Mouse (Mus musculus) adrenal gland, postnatal 36 days (tissue): ENCODE data around the gene Col1a1. TPM values are rescaled to one million over a fixed set of nuclear protein-coding genes. Genes with fewer than 3 reads are reported as not detected.

ENCODE experiments used
- DNase-seq, 2 experiments: peaks; one replicate each; pipeline ENCODE4 v3.0.0; 2021; ENCODE audit warnings: mixed read lengths in 1 of 2
- long read RNA-seq, 2 experiments: library from polyadenylated mRNA; stranded (forward); transcript quantifications; one replicate each; pipeline ENCODE4 v2.0.0; 2021; ENCODE audit warnings: borderline sequencing depth in 2 of 2
- total RNA-seq, 2 experiments: library from RNA; stranded (reverse); gene quantifications; 2 replicates each; pipeline ENCODE4 v1.2.3; 2021

Col1a1 gene
- total RNA-seq, result 100 to 1,000 TPM; 111 to 222 TPM
- long read RNA-seq, experiment 1, full-length matches to known transcripts, result 56 of 97 reads
- long read RNA-seq, experiment 1, partial matches to known transcripts, result 36 of 97 reads
- long read RNA-seq, experiment 1, other reads (novel, unspliced or antisense), result 5 of 97 reads
- long read RNA-seq, experiment 2, full-length matches to known transcripts, result 27 of 55 reads
- long read RNA-seq, experiment 2, partial matches to known transcripts, result 24 of 55 reads
- long read RNA-seq, experiment 2, other reads (novel, unspliced or antisense), result 4 of 55 reads

GRCm38 (mm10) chr11:94936045-94936444 lies at the start of gene Col1a1:
Gene Col1a1, plus strand, starts transcription at chr11:94936224.
- peak; percentile 12 to 45 for DNase-seq

DNA sequence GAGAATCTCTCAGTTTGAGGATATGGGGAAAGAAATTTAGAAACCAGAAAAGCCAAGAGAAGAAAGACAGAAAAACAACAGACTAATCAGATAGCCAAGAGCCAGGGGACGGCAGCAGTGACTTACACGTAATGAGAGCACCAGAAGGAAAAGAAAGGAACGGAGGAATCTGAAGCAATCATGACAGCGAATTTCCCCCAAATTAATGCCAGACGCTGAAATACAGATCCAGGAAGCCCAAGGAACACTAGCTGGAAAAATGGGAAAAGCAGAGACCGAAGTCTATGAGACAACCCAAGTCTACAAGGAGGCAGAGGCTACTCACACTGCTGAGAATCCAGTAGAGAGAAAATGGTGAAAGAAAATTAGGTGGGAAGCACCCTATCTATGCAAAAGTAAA lies 44.9 kb upstream of the Col1a1 start:
- no peak for DNase-seq

DNA sequence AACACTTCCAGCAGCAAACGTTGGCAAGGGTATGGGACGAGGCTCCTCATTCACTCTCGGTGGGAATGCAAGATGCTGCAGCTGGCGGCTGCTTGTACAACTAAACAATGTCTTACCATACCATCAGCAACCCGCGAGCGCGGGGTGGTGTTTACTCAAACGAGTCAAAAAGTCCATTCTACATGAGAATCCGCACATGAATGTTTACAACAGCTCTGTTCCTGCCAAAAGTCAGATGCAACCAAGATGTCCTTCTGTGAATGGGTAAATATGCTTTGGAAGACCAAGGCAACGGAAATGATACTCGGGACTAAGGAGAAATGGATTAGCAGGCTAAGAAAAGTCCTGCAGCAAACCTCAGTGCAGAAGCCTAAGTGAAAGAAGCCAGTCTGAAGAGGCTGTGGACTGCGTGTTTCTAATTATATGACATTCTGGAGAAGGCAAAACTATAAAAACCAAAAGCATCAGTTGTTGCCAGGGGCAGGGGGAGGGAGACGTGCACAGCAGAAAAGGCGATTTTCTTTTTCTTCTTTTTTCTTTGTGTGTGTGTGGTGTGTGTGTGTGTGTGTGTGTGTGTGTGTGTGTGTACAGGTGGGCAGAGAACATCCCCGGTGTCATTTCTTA lies 39.2 kb upstream of the Col1a1 start:
- no peak for DNase-seq

DNA sequence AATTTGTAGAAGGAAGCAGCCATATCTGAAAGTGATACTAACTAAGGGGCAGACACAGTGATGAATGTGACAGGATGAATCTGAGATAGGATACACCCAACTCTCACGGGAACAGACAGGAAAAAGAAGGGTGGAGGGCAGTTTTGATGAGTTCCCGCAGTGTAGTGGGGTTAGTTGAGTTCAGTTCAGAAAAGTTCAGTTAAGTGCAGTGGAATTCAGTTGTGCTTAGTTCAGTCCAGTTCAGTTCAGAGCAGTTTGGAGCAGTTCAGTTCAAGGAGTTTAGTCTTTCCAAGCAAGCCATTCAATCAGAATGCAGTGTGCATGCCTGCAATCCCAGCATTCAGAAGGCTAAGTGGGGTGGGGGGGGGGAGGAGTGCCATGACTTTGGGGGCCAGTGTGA lies 34.8 kb upstream of the Col1a1 start:
- DNase-seq, result no peak

DNA sequence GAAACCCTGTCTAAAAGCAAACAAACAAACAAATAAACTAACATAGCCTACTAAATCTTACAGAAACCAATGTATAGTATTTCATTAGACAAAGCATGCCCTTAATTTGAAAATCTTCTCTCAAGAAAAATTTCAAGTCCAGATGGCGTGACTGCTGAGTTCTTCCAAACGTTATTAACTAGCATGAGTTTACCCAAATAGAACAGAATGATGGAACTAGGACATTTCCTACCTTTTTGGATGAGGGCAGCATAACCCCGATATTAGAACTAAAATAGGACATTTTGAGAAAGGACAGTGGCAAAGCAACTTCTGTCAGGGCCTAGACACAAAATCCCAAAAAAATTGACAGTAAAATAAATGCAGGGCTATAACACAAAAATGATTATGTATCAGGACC lies 31.7 kb upstream of the Col1a1 start:
- no peak for DNase-seq

GRCm38 (mm10) chr11:94910971-94911370 lies 25.1 kb upstream of the Col1a1 start:
- DNase-seq, result no peak

DNA sequence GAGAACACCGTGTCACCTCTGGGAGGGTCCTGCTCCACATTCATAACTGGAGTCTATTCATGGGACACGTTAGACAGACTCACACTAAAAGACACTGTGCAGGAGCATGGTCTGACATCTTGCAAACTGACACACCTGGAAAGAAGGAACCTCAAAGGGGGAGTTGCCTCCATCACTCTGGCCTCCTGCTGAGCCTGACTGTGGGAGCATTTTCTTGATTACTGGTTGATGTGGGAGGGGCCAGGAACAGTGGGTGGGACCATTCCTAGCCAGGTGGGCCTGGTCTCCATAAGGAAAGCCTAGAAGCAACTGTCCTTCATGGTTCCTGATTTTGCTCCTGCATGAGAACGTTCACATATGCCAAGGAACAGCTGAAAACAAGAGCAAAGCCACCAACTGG lies 23.5 kb upstream of the Col1a1 start:
- no peak for DNase-seq

- DNase-seq, result peak in 1 of 2 experiments; percentile 35
Measured at GRCm38 (mm10) chr11:94913302-94914090, 22.5 kb upstream of the Col1a1 start.

DNA sequence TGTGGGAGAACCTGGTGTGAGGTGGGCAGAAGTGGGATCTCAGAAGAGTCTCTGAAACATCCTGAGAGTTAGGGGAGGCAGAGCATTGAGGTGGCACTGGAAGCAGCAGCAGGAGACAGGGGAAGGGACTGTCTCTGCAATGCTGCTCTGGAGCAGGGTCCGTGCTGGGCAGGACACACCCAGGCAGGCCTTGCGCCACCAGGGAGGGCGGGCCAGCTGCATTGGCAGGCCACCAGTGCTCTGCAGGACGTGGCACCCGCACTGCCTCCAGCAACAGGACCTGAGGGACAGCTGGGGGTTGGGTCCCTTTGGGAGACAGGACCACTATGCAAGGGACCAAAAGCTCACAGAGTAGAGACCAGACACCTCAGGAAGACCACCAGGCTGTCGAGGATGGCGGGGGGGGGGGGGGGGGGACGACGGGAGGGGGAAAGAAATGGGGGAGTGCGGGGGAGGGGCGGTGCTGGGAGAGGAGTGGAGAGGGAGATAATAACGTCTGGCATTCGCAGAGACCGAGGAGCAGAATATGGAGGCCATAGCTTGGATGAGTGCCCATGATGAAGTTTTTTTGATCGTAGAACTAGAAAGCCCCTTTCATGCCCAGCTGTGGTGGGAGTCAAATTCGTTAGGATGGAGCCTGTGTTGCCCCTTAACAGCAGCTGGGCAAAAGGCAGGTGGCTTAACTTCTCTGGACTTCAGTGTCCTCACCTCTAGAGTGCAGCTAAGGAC lies 20.2 kb upstream of the Col1a1 start:
- DNase-seq, result peak; percentile 79

DNA sequence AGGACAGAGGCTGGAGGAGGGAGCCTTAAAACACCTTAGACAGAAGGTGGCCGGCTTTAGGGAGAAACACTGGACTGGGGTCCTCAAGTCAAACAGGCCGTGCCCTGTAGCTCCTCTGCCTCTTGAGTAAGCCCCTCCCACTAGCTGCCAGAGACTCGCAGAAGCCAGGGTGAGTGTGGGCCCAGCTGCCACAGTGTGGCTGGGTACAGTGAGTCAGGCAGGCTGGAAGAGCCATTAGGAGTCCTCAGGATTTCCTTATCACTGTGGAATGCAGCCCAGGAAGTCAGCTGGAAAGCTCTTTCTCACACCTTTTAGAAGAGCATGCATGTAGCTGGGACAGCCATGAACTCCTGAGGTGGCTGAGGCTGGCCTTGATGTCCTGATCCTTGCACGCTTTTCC lies 19.5 kb upstream of the Col1a1 start:
- DNase-seq, result peak; percentile 32 to 33

GRCm38 (mm10) chr11:94917717-94918116 lies 18.3 kb upstream of the Col1a1 start:
- no peak for DNase-seq

- no peak for DNase-seq
Measured at GRCm38 (mm10) chr11:94920996-94921401, 15.0 kb upstream of the Col1a1 start.

DNA sequence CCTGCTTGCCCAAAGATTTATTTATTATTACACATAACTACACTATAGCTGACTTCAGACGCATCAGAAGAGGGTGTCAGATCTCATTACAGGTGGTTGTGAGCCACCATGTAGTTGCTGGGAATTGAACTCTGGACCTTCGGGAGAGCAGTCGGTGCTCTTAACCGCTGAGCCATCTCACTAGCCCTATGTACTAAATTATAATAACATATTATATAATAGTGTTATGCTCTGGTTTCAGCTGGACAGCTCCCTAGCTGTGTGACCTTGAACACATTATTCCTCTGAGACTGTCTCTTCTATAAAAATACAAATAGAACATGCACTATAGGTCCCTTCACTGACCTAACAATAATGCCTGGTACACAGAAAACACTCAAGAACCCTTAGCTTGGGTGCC lies 11.0 kb upstream of the Col1a1 start:
- no peak for DNase-seq

GRCm38 (mm10) chr11:94926431-94926830 lies 9.6 kb upstream of the Col1a1 start:
- DNase-seq, result no peak

DNA sequence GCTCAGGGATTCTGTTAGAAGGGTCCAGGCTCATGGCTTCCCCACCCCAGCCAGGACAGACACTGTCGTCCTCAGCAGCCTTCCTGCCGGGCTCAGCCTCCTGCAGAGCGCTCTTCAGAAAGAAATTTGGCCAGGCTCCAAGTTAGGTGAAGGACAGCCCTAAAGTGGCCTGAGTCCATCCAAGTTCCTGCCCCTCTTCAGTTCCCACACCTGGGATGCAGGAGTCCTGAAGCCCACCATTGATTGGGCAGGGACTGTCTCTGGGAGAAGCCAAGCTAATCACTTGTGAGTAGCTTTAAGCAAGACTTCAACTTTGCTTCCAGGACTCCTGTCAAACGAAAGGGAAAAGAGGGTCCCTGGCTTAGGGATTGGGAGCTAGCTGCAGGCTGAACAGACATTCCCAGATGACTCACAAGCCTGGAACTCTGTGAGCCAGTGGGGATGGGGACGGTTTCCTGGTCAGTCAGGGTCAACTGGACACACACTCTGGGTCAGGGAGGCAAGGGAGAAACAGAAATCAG lies 8.2 kb upstream of the Col1a1 start:
- DNase-seq, result peak; percentile 33 to 51

- DNase-seq, result peak; percentile 58 to 73
Measured at GRCm38 (mm10) chr11:94928820-94929219, 7.2 kb upstream of the Col1a1 start.

- no peak for DNase-seq
Measured at GRCm38 (mm10) chr11:94929599-94929998, 6.4 kb upstream of the Col1a1 start.

DNA sequence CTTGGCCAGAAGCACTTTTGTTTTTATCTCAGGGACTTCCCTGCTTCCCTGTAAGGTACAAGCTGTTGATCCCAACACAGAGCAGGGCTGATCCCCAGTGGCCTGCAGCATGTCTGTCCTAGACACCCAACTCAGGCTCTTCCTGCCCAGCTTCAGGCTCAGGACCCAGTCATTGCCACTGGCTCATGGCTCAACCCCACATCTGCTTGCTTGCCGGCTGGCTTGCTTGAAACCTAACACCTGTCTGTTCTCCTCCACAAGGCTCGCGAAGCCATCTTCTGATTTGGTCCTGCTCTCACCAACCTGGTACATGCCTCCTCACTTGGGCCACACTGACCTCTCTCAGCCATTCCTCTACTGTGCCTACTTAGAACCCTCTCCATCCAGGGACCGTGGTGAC lies 5.9 kb upstream of the Col1a1 start:
- DNase-seq, result no peak

DNA sequence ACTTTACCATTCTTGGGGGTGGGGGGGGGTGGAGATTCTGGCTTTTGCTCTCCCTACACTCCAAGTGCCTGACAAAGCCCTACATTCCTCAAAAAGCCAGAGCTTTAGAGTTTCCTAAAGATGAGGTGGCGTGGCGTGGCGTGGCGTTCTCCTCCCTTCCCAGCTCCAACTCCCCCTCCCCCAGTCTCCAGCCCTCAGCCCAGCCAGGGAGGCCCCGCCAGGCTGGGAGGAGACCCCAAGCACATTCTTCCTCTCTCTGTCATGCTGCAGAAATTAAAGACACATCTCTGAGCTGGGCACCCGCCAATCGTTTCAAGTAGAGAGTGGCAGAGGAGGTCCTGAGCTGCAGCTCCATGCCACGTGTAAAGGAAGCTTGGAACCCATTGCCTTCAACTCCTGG lies 2.4 kb upstream of the Col1a1 start:
- DNase-seq, result no peak

DNA sequence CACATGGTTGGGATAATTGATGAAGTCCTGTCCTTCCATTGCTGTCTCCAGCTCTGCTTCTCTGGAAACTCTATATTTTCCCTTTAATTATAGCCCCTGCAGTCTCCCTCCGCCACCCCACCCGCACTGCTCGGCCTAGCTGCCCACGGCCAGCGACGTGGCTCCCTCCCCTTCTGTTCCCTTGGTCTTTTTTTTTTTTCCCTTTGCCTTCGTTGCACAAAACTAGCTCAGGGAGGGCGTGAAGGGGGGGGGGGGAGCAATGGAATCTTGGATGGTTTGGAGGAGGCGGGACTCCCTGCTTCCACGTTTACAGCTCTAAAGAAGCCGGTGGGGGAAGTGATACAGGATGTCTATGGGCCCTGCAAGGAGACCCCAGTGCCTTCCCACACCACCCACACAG lies 1.5 kb upstream of the Col1a1 start:
- no peak for DNase-seq

- DNase-seq, result peak; percentile 86 to 90
Measured at GRCm38 (mm10) chr11:94936851-94937295, 849 bp downstream of the Col1a1 start.

GRCm38 (mm10) chr11:94937335-94937781 lies 1.3 kb downstream of the Col1a1 start:
- DNase-seq, result no peak
